ENCODE assay signal across 19 mouse cellular contexts in the genomic region with DNA sequence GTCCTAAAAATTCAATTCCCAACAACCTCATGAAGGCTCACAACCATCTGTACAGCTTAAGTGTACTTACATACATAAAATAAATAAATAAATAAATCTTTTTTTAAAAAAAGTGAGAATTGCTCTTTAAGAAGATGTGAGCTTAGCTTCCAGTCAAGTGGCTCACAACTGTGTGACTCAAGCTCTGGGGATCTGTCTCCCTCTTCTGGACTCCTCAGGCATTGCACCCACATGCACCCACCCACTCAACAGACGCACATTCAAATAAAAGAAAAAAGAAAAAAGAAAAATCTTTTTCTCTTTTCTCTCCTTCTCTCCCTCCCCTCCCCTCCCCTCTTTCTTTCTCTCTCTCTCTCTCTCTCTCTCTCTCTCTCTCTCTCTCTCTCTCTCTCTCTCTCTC. TPM values are rescaled to one million over a fixed set of nuclear protein-coding genes. Genes with fewer than 3 reads are reported as not detected.
DNase-seq lines count a peak whose midpoint lies in the region; TF ChIP-seq lines count a peak whose summit lies in the region.
"Had no signal": no experiment of that assay in that cellular context is flagged by ENCODE, and none has a peak within 500 bp of the region (broad histone marks: within the 10 kb centered on the region; RNA-seq: fewer than 3 reads in every experiment).

No protein-coding gene starts in this region.

- no peak for TF ChIP-seq EP300 in ES-Bruce4 (IDR thresholded peaks at IDR 0.05; ENCODE audit: insufficient read depth, low read depth, low read length)

- no peaks in the 10 kb centered on the region for H3K4me1 ChIP-seq in ES-Bruce4 (ENCODE audit: control insufficient read depth, insufficient read depth, low read length)
- H3K4me1 ChIP-seq: embryonic facial prominence, embryonic 12.5 days; midbrain, embryonic 15.5 days had no signal

- TF ChIP-seq POLR2A in ES-Bruce4 (IDR thresholded peaks at IDR 0.05; ENCODE audit: insufficient read depth, low read length), result no peak
- no peak for TF ChIP-seq POLR2A in brain, embryonic 14.5 days (IDR thresholded peaks at IDR 0.05; ENCODE audit: borderline replicate concordance, extremely low read depth, insufficient read depth, insufficient read length, poor library complexity, severe bottlenecking)

- no peak overlapping the region for H3K4me3 ChIP-seq in left cerebral cortex, adult 2 months
- no peak overlapping the region for H3K4me3 ChIP-seq in ES-Bruce4 (ENCODE audit: low read depth, low read length)
- H3K4me3 ChIP-seq: embryonic facial prominence, embryonic 12.5 days; heart, embryonic 13.5 days; midbrain, embryonic 15.5 days had no signal

- intact Hi-C loops in left cerebral cortex, adult 2 months (cut with DNase I), result no loop called here
- intact Hi-C loops in left cerebral cortex, postnatal 25 days (cut with DNase I), result no loop called here

- no peaks in the 10 kb centered on the region for H3K36me3 ChIP-seq in ES-Bruce4 (ENCODE audit: control insufficient read depth, insufficient read depth, low read length, poor library complexity, severe bottlenecking)
- H3K36me3 ChIP-seq: embryonic facial prominence, embryonic 12.5 days; heart, embryonic 13.5 days; midbrain, embryonic 15.5 days had no signal

- no peak overlapping the region for H3K9ac ChIP-seq in ES-Bruce4 (ENCODE audit: low read depth, poor library complexity, severe bottlenecking)
- H3K9ac ChIP-seq: embryonic facial prominence, embryonic 12.5 days; heart, embryonic 13.5 days; midbrain, embryonic 15.5 days had no signal

- no peak overlapping the region for H3K27ac ChIP-seq in left cerebral cortex, adult 2 months
- H3K27ac ChIP-seq in ES-Bruce4 (ENCODE audit: insufficient read depth, low read length), result no peak overlapping the region
- H3K27ac ChIP-seq: embryonic facial prominence, embryonic 12.5 days; heart, embryonic 13.5 days; midbrain, embryonic 15.5 days had no signal

- no peaks in the 10 kb centered on the region for H3K9me3 ChIP-seq in ES-Bruce4 (replicated peaks; ENCODE audit: control insufficient read depth, insufficient read depth, low read length, poor library complexity, severe bottlenecking)
- H3K9me3 ChIP-seq: embryonic facial prominence, embryonic 12.5 days; heart, embryonic 13.5 days; midbrain, embryonic 15.5 days had no signal

- no peak for DNase-seq in left cerebral cortex, adult 2 months (ENCODE audit: extremely low spot score in 1 of 2, low spot score in 2 of 2)
- no peak for DNase-seq in left cerebral cortex, adult 8-10 months (ENCODE audit: low spot score in 2 of 2)
- DNase-seq in 416B (ENCODE audit: low read depth), result peak; percentile 43
- DNase-seq in brain, embryonic 14.5 days (ENCODE audit: low read depth), result no peak
- no peak for DNase-seq in cerebellum, adult 9-10 months
- no peak for DNase-seq in left cerebral cortex, postnatal 25 days (ENCODE audit: low spot score in 2 of 2)
- DNase-seq: cerebellum, postnatal 10 days; gastrocnemius, postnatal 25 days; kidney, adult 18-20 months had no signal

- TF ChIP-seq CTCF in left cerebral cortex, adult 2 months (IDR thresholded peaks at IDR 0.05), result peak; percentile 30
- peak; percentile 49 for TF ChIP-seq CTCF in ES-Bruce4 (IDR thresholded peaks at IDR 0.05; ENCODE audit: low read depth, low read length)
- TF ChIP-seq CTCF in brain, embryonic 14.5 days (IDR thresholded peaks at IDR 0.05; ENCODE audit: borderline replicate concordance, extremely low read depth, insufficient read depth, insufficient read length), result peak; percentile 22; the same call in 1 of the 2 replicates

- H3K27me3 ChIP-seq in ES-Bruce4 (ENCODE audit: control insufficient read depth, insufficient read depth, low read length, poor library complexity, severe bottlenecking), result no peaks in the 10 kb centered on the region
- H3K27me3 ChIP-seq: embryonic facial prominence, embryonic 12.5 days; midbrain, embryonic 15.5 days had no signal

RNA-seq across cellular contexts. Expression of a gene that starts 4.2 kb away (rescaled TPM):
- not detected for total RNA-seq in left cerebral cortex, adult 2 months (2021)
- total RNA-seq in left cerebral cortex, adult 8-10 months (2022), result not detected
- 1.7 and 1.9 TPM in 2 replicates for polyA plus RNA-seq in ES-Bruce4 (2011; ENCODE audit: insufficient read depth, insufficient read length, low read depth, missing spikeins)
- polyA plus RNA-seq in brain, embryonic 14.5 days (2012; rRNA removed), result 0.40 and 0.67 TPM in 2 replicates
- not detected for total RNA-seq in left cerebral cortex, postnatal 25 days (2021)
- total RNA-seq: gastrocnemius, postnatal 25 days had no signal

RNA-seq across cellular contexts. Expression of a gene that starts 13.7 kb away (rescaled TPM):
- total RNA-seq in left cerebral cortex, adult 2 months (2021), result not detected
- total RNA-seq in left cerebral cortex, adult 8-10 months (2022), result not detected
- not detected in 2 replicates for polyA plus RNA-seq in ES-Bruce4 (2011; ENCODE audit: insufficient read depth, insufficient read length, low read depth, missing spikeins)
- 0.10 and 0.19 TPM in 2 replicates for polyA plus RNA-seq in brain, embryonic 14.5 days (2012; rRNA removed)
- not detected for total RNA-seq in left cerebral cortex, postnatal 25 days (2021)
- total RNA-seq: adrenal gland, adult 18-20 months; gastrocnemius, postnatal 25 days; left cerebral cortex, postnatal 10 days had no signal
- polyA plus RNA-seq: embryonic facial prominence, embryonic 12.5 days; frontal cortex, adult 2 months; heart, embryonic 13.5 days; liver, embryonic 11.5 days had no signal

RNA-seq across cellular contexts. Expression of a gene that starts 30.7 kb away (rescaled TPM):
- total RNA-seq in left cerebral cortex, adult 2 months (2021), result 1 to 10 TPM in 1 of 2 experiments, under 1 TPM in 1; 0.82 to 1.0 TPM
- 1 to 10 TPM in 3 of 4 experiments, under 1 TPM in 1; 0.46 to 1.9 (median 1.5) TPM for total RNA-seq in left cerebral cortex, adult 8-10 months (2022)
- polyA plus RNA-seq in ES-Bruce4 (2011; ENCODE audit: insufficient read depth, insufficient read length, low read depth, missing spikeins), result 3.0 and 4.3 TPM in 2 replicates
- 0.40 and 0.56 TPM in 2 replicates for polyA plus RNA-seq in brain, embryonic 14.5 days (2012; rRNA removed)
- total RNA-seq in left cerebral cortex, postnatal 25 days (2021), result under 1 TPM; 0.66 to 0.94 TPM
- total RNA-seq: gastrocnemius, postnatal 25 days had no signal

RNA-seq across cellular contexts. Expression of a gene that starts 32.0 kb away (rescaled TPM):
- under 1 TPM in 1 of 2 experiments, not detected in 1; 0.14 TPM for total RNA-seq in left cerebral cortex, adult 2 months (2021)
- under 1 TPM in 2 of 4 experiments, not detected in 2; 0.21 to 0.27 TPM for total RNA-seq in left cerebral cortex, adult 8-10 months (2022)
- 0.76 and 0.84 TPM in 2 replicates for polyA plus RNA-seq in ES-Bruce4 (2011; ENCODE audit: insufficient read depth, insufficient read length, low read depth, missing spikeins)
- 0.41 and 0.49 TPM in 2 replicates for polyA plus RNA-seq in brain, embryonic 14.5 days (2012; rRNA removed)
- under 1 TPM in 1 of 2 experiments, not detected in 1; 0.30 TPM for total RNA-seq in left cerebral cortex, postnatal 25 days (2021)
- polyA plus RNA-seq: hindbrain, embryonic 11.5 days; neural tube, embryonic 14.5 days had no signal
